Mouse (Mus musculus) frontal cortex, postnatal 25 days (tissue): ENCODE data around the gene Hsd17b1.
A peak's percentile ranks its signal among the peaks of the same experiment; 100 is the strongest.

Experiments
- DNase-seq, 2 experiments: peaks; one replicate each; pipeline ENCODE4 v3.0.0; 2022; ENCODE audit warnings: low spot score in 2 of 2

Hsd17b1 gene

DNA sequence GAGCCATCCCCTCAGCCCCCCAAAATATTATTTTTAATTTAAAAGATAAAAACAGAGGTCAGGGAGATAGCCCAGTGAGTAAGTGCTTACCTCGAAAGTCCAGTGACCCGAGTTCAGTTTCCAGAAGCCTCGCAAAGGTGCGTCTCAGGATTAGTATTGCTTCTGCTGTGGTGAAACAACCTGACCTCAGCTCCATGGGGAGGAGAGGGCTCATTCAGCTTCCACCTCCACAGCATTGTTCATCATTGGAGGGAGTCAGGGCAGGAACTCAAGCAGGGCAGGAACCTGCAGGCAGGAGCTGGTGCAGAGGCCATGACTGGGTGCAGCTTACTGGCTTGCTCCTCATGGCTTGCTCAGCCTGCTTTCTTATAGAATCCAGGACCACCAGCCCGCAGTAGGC lies 17.2 kb upstream of the Hsd17b1 start:
- no peak for DNase-seq

DNA sequence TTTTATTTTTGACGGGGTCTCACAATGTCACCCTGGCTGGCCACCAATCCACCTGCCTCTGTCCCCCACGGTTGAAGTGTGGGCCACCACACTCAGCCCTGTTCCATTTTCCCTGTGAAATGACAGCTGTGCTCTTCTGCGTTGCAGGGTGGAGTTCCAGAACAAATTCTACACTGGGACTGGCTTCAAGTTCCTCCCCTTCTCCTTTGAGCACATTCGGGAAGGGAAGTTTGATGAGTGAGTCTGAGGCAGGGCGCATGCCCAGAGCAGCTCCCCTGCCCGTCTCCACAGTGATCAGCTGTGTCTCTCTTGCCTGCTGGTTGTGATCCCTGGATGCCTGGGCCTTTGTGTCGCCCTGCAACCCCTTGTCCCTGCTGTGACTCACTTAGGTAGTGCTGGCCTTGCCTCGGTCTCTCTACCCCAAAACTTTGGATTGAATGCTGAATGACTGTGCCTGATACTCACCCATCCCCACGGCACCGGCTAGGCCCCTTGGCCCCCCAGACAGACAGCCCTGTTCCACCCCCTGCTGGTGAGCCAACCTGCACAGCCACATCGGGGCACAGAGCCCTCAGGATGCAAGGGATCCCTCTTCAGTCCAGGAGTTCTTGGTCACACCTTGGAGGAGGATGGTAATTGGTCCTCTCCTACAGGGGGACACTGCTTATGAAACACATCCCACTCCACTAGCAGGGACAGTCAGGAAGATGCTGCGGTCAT lies 15.9 kb upstream of the Hsd17b1 start:
- no peak for DNase-seq

DNA sequence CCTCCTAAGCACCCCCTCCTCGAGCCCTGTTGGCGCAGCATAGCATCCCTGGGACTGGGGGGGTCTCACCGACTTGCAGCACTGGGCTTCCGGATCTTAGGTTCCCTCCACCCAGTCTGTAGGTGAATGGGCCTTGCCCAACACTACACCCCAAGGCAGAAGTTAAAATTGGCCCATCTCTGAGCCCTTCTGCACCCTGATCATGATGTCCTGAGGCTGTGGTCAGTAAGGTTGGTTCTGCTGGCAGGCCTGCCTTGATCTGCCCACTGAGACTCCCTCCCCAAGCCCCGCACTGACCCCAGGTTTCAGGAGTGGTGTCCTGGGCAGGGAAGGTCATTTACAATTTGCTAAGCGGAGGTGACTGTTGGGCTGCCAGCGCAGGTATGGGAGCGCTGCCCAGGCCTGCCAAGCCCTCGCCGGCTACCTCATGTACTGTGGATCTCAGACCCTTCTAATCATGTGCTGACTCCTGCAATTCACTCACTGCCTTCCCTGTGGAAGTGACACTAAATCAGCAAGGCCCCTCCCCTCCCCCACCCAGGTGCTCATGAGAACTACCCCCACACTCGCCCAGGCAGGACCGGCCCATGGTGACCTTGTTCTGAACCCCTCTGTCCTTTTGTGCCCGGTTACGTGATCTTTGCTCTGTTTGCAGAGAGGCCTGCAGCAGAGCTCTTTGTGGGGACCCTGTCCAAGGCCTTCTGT lies 15.1 kb upstream of the Hsd17b1 start:
- no peak for DNase-seq

GRCm38 (mm10) chr11:101063676-101064327 lies 14.4 kb upstream of the Hsd17b1 start:
- DNase-seq = no peak

- DNase-seq = no peak
Observed at GRCm38 (mm10) chr11:101064462-101064861, 13.7 kb upstream of the Hsd17b1 start.

DNA sequence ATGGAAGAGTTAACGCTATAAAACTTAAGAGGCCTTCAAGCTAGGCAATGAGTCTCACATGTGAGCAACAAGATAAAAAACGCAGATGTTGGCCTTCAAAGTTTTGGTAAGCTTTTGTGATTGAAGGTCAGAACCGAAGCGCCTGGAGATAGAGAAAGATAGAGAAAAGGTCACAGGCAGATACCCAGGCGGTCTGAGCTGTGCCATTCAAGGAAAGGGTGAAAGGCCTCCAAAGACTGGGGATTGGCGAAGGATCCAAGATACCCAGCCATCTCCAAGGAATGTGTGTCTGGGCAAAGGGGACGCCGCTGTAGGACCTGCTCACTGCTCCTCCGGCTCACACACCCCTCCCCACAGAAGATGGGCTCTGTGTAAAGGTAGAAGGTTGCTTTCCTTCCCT lies 13.2 kb upstream of the Hsd17b1 start:
- DNase-seq = no peak

- DNase-seq = peak; percentile 72 to 75
Observed at GRCm38 (mm10) chr11:101066549-101067412, 11.4 kb upstream of the Hsd17b1 start.

- peak; percentile 90 to 94 for DNase-seq
Observed at GRCm38 (mm10) chr11:101069391-101070188, 8.6 kb upstream of the Hsd17b1 start, which contains the start of gene Naglu. Naglu (plus strand) TSS chr11:101070012.

DNA sequence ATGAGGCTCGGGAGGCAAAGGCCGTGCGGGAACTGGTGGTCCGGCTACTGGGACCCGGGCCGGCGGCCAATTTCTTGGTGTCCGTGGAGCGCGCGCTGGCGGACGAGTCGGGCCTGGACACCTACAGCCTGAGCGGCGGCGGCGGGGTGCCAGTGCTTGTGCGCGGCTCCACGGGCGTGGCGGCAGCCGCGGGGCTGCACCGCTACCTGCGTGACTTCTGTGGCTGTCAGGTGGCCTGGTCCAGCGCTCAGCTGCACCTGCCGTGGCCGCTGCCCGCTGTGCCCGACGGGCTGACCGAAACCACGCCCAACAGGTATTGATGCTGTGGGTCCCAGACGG lies 8.1 kb upstream of the Hsd17b1 start:
- DNase-seq = no peak

DNA sequence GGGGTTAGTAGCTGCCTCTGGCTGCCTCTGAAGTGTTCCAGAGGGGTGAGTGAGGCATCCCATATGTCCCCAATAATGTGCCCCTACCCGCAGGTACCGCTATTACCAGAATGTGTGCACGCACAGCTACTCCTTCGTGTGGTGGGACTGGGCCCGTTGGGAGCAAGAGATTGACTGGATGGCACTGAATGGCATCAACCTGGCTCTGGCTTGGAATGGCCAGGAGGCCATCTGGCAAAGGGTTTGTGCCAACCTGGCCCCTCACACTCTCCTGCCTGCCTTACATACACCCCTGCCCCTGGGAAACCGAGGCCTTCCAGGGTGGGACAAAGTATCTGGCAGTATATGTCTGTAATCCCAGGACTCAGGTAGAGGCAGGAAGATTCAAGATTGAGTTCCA lies 7.2 kb upstream of the Hsd17b1 start:
- no peak for DNase-seq

GRCm38 (mm10) chr11:101071810-101072428 lies 6.3 kb upstream of the Hsd17b1 start:
- DNase-seq = no peak

GRCm38 (mm10) chr11:101079746-101080145 lies 1.5 kb downstream of the Hsd17b1 start:
- no peak for DNase-seq

GRCm38 (mm10) chr11:101080421-101080820 lies 2.2 kb downstream of the Hsd17b1 start:
- no peak for DNase-seq

GRCm38 (mm10) chr11:101081659-101082058 lies 3.4 kb downstream of the Hsd17b1 start:
- no peak for DNase-seq

DNA sequence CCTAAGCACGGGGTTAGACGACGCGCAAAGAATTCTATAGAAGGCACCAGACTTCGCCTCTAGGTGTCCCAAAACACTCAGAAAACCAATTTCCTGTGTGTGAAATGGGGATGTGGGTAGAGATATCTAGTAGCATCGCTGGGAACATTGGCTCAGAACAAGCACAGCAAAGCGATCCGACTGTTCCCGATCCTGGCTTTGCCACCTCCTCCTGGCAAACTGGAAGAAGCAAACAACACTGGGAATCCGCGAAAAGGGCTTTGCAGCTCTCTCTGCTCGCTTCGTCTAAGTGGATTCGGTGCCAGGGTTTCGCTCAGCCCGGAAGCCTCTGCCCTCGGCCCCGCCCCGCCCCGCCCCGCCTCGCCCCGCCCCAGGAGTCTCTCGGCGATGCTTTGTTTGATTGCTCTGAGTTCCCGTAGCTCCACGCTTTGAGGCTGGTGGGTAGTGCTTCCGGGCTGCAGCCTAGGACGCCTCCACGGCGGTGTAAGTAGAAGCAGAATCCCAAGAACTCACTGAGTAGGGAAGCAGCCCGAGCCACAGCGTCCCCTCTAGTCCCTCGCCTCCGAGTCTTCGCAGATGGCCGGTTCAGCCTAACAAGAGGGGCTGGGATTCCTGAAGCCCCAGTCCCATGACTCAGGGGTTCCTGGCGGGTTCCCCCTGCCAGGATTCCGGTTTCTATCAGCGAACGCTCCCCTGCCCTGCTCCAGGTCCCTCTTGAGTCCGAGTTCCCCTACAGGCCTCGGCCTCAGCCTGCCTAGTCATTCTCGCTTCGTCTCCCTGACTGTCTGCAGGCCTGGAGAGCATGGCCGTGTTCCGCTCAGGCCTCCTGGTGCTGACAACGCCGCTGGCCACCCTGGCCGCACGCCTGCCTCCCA lies 4.2 kb downstream of the Hsd17b1 start, which contains the start of gene Coasy:
Gene Coasy (plus strand): TSS at position 358 of the 875 bp plus-strand sequence.
- DNase-seq = peak; percentile 77 to 78

DNA sequence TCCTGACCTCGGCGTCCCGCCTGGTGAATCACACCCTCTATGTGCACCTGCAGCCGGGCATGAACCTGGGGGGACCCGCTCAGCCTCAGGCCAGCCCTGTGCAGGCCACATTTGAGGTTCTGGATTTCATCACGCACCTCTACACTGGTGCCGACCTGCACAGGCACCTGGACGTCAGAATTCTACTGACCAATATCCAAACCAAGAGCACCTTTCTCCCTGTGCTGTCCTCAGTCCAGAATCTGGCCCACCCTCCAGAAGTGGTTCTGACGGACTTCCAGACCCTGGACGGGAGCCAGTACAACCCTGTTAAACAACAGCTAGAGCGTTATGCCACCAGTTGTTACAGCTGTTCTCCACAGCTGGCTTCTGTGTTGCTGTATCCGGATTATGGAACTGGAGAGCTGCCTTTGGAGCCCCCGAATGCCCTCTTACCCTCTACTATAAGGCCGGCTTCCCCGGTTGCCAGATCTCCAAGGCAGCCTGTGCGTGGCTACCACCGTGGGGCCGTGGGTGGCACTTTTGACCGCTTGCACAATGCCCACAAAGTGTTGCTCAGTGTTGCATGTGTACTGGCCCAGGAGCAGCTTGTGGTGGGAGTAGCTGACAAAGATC lies 5.0 kb downstream of the Hsd17b1 start:
- DNase-seq = no peak

DNA sequence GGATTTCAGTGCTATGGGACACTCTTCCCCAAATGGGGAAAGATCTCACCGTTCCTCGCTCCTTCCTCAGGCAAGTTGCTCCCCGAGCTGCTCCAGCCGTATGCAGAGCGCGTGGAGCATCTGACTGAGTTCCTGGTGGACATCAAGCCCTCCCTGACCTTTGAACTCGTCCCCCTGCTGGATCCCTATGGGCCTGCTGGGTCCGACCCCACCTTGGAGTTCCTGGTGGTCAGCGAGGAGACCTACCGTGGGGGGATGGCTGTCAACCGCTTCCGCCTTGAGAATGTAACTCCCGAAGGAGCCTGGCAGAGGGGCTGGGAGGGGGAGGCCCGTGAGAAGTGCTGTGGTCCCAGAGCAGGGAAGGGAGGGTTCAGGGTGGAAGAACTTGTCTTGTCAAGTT lies 6.0 kb downstream of the Hsd17b1 start:
- no peak for DNase-seq

- no peak for DNase-seq
Observed at GRCm38 (mm10) chr11:101084811-101085210, 6.6 kb downstream of the Hsd17b1 start.
